Mouse (Mus musculus) limb, embryonic 12.5 days (tissue): Measurements from ENCODE around the gene Rora. TPM values are rescaled to one million over a fixed set of nuclear protein-coding genes. Genes with fewer than 3 reads are reported as not detected.
A peak's percentile ranks its signal among the peaks of the same experiment; 100 is the strongest.

ENCODE experiments used
- ATAC-seq: fragments of 200-750 bp; cut with Nextera tagmentation; 2 replicates; pipeline ENCODE4 v1.8.0; 2017; ENCODE audit warnings: low read depth, moderate TSS enrichment; ENCODE audit not compliant: insufficient number of reproducible peaks, insufficient read depth, low FRiP score, low TSS enrichment
- H3K27ac ChIP-seq: fragments of 300-500 bp; sonication (generic); 2 replicates; pipeline ENCODE4 v1.5.1; 2016; ENCODE audit warnings: mild to moderate bottlenecking, moderate library complexity
- H3K27me3 ChIP-seq: fragments of 300-500 bp; sonication (generic); 2 replicates; pipeline ENCODE4 v1.6.1; 2016; ENCODE audit warnings: mild to moderate bottlenecking, moderate library complexity
- H3K36me3 ChIP-seq: fragments of 300-500 bp; sonication (generic); 2 replicates; pipeline ENCODE4 v1.6.1; 2016; ENCODE audit warnings: mild to moderate bottlenecking, moderate library complexity
- H3K4me1 ChIP-seq: fragments of 300-500 bp; sonication (generic); replicated peaks from 2 replicates; pipeline ENCODE4 v1.6.1; 2016
- H3K4me2 ChIP-seq: fragments of 300-500 bp; sonication (generic); 2 replicates; pipeline ENCODE4 v1.6.1; 2016; ENCODE audit warnings: mild to moderate bottlenecking, moderate library complexity
- H3K4me3 ChIP-seq: fragments of 300-500 bp; sonication (generic); replicated peaks from 2 replicates; pipeline ENCODE4 v1.5.1; 2016; ENCODE audit warnings: mild to moderate bottlenecking
- H3K9ac ChIP-seq: fragments of 300-500 bp; sonication (generic); replicated peaks from 2 replicates; pipeline ENCODE4 v1.6.1; 2016; ENCODE audit warnings: mild to moderate bottlenecking, moderate library complexity
- H3K9me3 ChIP-seq: fragments of 300-500 bp; sonication (generic); 2 replicates; pipeline ENCODE4 v1.6.1; 2016; ENCODE audit warnings: mild to moderate bottlenecking, moderate library complexity
- WGBS: fragments of 180-500 bp; shearing (Covaris S2); methylation state at CpG from one replicate; pipeline ENCODE4 v1.1.7; 2016; 5-methylcytosine and 5-hydroxymethylcytosine counted together
- polyA plus RNA-seq: library from polyadenylated mRNA; unstranded; fragments of >200 nt; fragmentation: Nextera tagmentation; extraction: Ambion mirVana; gene quantifications from 2 replicates; pipeline ENCODE4 v1.2.1, GENCODE M21; 2016

Rora gene
- polyA plus RNA-seq, 1 experiment from 2014 or later: 6.0 TPM

- H3K27ac ChIP-seq: no peak overlapping the region
- H3K27me3 ChIP-seq: peaks cover 32% of the 10 kb centered on the region
- peaks cover 51% of the 10 kb centered on the region for H3K4me1 ChIP-seq
- no peak overlapping the region for H3K4me3 ChIP-seq
- H3K9me3 ChIP-seq: no peaks in the 10 kb centered on the region
- ATAC-seq: no peak
- H3K9ac ChIP-seq: no peak overlapping the region
- WGBS: 54% methylated on average over 12 of the region's 12 CpGs
- no peak overlapping the region for H3K4me2 ChIP-seq
- H3K36me3 ChIP-seq: no peaks in the 10 kb centered on the region
Observed at GRCm38 (mm10) chr9:69292776-69293687, 639.4 kb downstream of the Rora start.

- 49% methylated on average over 8 of the region's 8 CpGs for WGBS
- peaks cover 55% of the 10 kb centered on the region for H3K4me1 ChIP-seq
- no peak overlapping the region for H3K27ac ChIP-seq
Observed at GRCm38 (mm10) chr9:69293688-69294074, 640.1 kb downstream of the Rora start.

GRCm38 (mm10) chr9:69294426-69294825 lies 640.8 kb downstream of the Rora start:
- no peak for ATAC-seq
- Histone ChIP-seq H3K27ac (no peak overlapping the region), H3K4me1 (peaks cover 55% of the 10 kb centered on the region), H3K4me3 (no peak overlapping the region), H3K9me3 (no peaks in the 10 kb centered on the region), H3K36me3 (no peaks in the 10 kb centered on the region), H3K4me2 (no peak overlapping the region), H3K9ac (no peak overlapping the region), H3K27me3 (peaks cover 35% of the 10 kb centered on the region)
- whole genome bisulfite sequencing: 87% methylated on average over 5 of the region's 5 CpGs

More at GRCm38 (mm10) chr9:69293688-69294074, 640.1 kb downstream of the Rora start:
- Histone ChIP-seq H3K9me3 (no peaks in the 10 kb centered on the region), H3K27me3 (peaks cover 32% of the 10 kb centered on the region), H3K9ac (no peak overlapping the region), H3K36me3 (no peaks in the 10 kb centered on the region), H3K4me2 (no peak overlapping the region), H3K4me3 (no peak overlapping the region)
- no peak for ATAC-seq

- H3K4me2 ChIP-seq: no peak overlapping the region
- peaks cover 58% of the 10 kb centered on the region for H3K4me1 ChIP-seq
- WGBS: 83% methylated on average over 14 of the region's 14 CpGs
- no peak overlapping the region for H3K27ac ChIP-seq
- H3K4me3 ChIP-seq: no peak overlapping the region
- no peak overlapping the region for H3K9ac ChIP-seq
- no peak for ATAC-seq
- H3K27me3 ChIP-seq: peaks cover 37% of the 10 kb centered on the region
- no peaks in the 10 kb centered on the region for H3K9me3 ChIP-seq
- H3K36me3 ChIP-seq: no peaks in the 10 kb centered on the region
Observed at GRCm38 (mm10) chr9:69294856-69295255, 641.3 kb downstream of the Rora start.

- H3K36me3 ChIP-seq: no peaks in the 10 kb centered on the region
- H3K9me3 ChIP-seq: no peaks in the 10 kb centered on the region
- H3K4me3 ChIP-seq: no peak overlapping the region
- WGBS: 75% methylated on average over 3 of the region's 3 CpGs
- H3K27me3 ChIP-seq: peaks cover 31% of the 10 kb centered on the region
- H3K9ac ChIP-seq: no peak overlapping the region
- no peak overlapping the region for H3K4me2 ChIP-seq
- no peak for ATAC-seq
- peaks cover 58% of the 10 kb centered on the region for H3K4me1 ChIP-seq
- H3K27ac ChIP-seq: no peak overlapping the region
Observed at GRCm38 (mm10) chr9:69295826-69296225, 642.2 kb downstream of the Rora start.

GRCm38 (mm10) chr9:69296418-69296817 lies 642.8 kb downstream of the Rora start:
- Histone ChIP-seq H3K9ac (no peak overlapping the region), H3K4me2 (no peak overlapping the region), H3K9me3 (no peaks in the 10 kb centered on the region), H3K36me3 (no peaks in the 10 kb centered on the region), H3K27me3 (peaks cover 25% of the 10 kb centered on the region), H3K4me1 (peaks cover 58% of the 10 kb centered on the region), H3K4me3 (no peak overlapping the region), H3K27ac (no peak overlapping the region)
- WGBS: 22% methylated on average over 2 of the region's 2 CpGs
- ATAC-seq: no peak

- H3K36me3 ChIP-seq: no peaks in the 10 kb centered on the region
- no peak overlapping the region for H3K27ac ChIP-seq
- H3K9ac ChIP-seq: no peak overlapping the region
- H3K4me3 ChIP-seq: no peak overlapping the region
- H3K27me3 ChIP-seq: peaks cover 22% of the 10 kb centered on the region
- no peaks in the 10 kb centered on the region for H3K9me3 ChIP-seq
- WGBS: 76% methylated on average over 7 of the region's 7 CpGs
- ATAC-seq: no peak
- H3K4me2 ChIP-seq: no peak overlapping the region
- H3K4me1 ChIP-seq: peaks cover 61% of the 10 kb centered on the region
Observed at GRCm38 (mm10) chr9:69297766-69298375, 644.3 kb downstream of the Rora start.

- WGBS: 76% methylated on average over 12 of the region's 12 CpGs
- Histone ChIP-seq H3K4me1 (peaks cover 62% of the 10 kb centered on the region), H3K27me3 (peaks cover 24% of the 10 kb centered on the region), H3K9me3 (no peaks in the 10 kb centered on the region), H3K36me3 (no peaks in the 10 kb centered on the region), H3K4me3 (no peak overlapping the region), H3K9ac (no peak overlapping the region), H3K27ac (no peak overlapping the region), H3K4me2 (no peak overlapping the region)
- ATAC-seq: no peak
Observed at GRCm38 (mm10) chr9:69298566-69299335, 645.2 kb downstream of the Rora start.

- Histone ChIP-seq H3K27me3 (peaks cover 22% of the 10 kb centered on the region; the same call in 1 of the 2 replicates), H3K4me1 (peaks cover 67% of the 10 kb centered on the region), H3K36me3 (no peaks in the 10 kb centered on the region), H3K9ac (no peak overlapping the region), H3K27ac (no peak overlapping the region), H3K9me3 (no peaks in the 10 kb centered on the region), H3K4me2 (no peak overlapping the region), H3K4me3 (no peak overlapping the region)
- WGBS: 52% methylated on average over 2 of the region's 2 CpGs
- no peak for ATAC-seq
Observed at GRCm38 (mm10) chr9:69299484-69299883, 645.9 kb downstream of the Rora start.

- Histone ChIP-seq H3K4me3 (no peak overlapping the region), H3K27me3 (peaks cover 17% of the 10 kb centered on the region; the same call in 1 of the 2 replicates), H3K4me1 (peaks cover 72% of the 10 kb centered on the region), H3K9ac (no peak overlapping the region), H3K27ac (no peak overlapping the region), H3K36me3 (no peaks in the 10 kb centered on the region), H3K4me2 (no peak overlapping the region), H3K9me3 (no peaks in the 10 kb centered on the region)
- 85% methylated on average over 8 of the region's 8 CpGs for WGBS
- no peak for ATAC-seq
Observed at GRCm38 (mm10) chr9:69300296-69300695, 646.7 kb downstream of the Rora start.

- Histone ChIP-seq H3K27ac (peak overlapping the region; percentile 77), H3K4me2 (peak overlapping the region; percentile 46), H3K9me3 (no peaks in the 10 kb centered on the region), H3K36me3 (no peaks in the 10 kb centered on the region), H3K4me1 (peaks cover 69% of the 10 kb centered on the region), H3K27me3 (peaks cover 17% of the 10 kb centered on the region; the same call in 1 of the 2 replicates), H3K9ac (no peak overlapping the region), H3K4me3 (no peak overlapping the region; the same call in 1 of the 2 replicates)
- WGBS: 2% methylated on average over 9 of the region's 9 CpGs
- ATAC-seq: no peak
Observed at GRCm38 (mm10) chr9:69301445-69301844, 647.9 kb downstream of the Rora start.
